Mouse (Mus musculus) liver, embryonic 16.5 days (tissue): ENCODE measurements around the gene Sh2d3c. TPM values are rescaled to one million over a fixed set of nuclear protein-coding genes. Genes with fewer than 3 reads are reported as not detected.

Experiments used
- ATAC-seq: fragments of 200-750 bp; cut with Nextera tagmentation; 2 replicates; pipeline ENCODE4 v1.8.0; 2017; ENCODE audit warnings: low read depth, mild to moderate bottlenecking, moderate number of reproducible peaks, moderate library complexity
- H3K27ac ChIP-seq: fragments of 300-500 bp; sonication (generic); 2 replicates; pipeline ENCODE4 v1.5.1; 2014; ENCODE audit warnings: mild to moderate bottlenecking, low read length
- H3K27me3 ChIP-seq: fragments of 300-500 bp; sonication (generic); 2 replicates; pipeline ENCODE4 v1.6.1; 2014; ENCODE audit warnings: low read depth, low read length, mixed read lengths; ENCODE audit not compliant: control insufficient read depth, insufficient read depth
- H3K36me3 ChIP-seq: fragments of 300-500 bp; sonication (generic); 2 replicates; pipeline ENCODE4 v1.6.1; 2014; ENCODE audit warnings: mild to moderate bottlenecking; ENCODE audit not compliant: control insufficient read depth, insufficient read depth
- H3K4me1 ChIP-seq: fragments of 300-500 bp; sonication (generic); 2 replicates; pipeline ENCODE4 v1.6.1; 2014; ENCODE audit warnings: low read depth, low read length, mixed read lengths; ENCODE audit not compliant: control insufficient read depth
- H3K4me2 ChIP-seq: fragments of 300-500 bp; sonication (generic); 2 replicates; pipeline ENCODE4 v1.6.1; 2014; ENCODE audit warnings: low read depth, low read length, mixed read lengths
- H3K4me3 ChIP-seq: fragments of 300-500 bp; sonication (generic); 2 replicates; pipeline ENCODE4 v1.5.1; 2014; ENCODE audit warnings: low read depth, mild to moderate bottlenecking, low read length
- H3K9ac ChIP-seq: fragments of 300-500 bp; sonication (generic); 2 replicates; pipeline ENCODE4 v1.6.1; 2014; ENCODE audit warnings: low read depth, low read length
- H3K9me3 ChIP-seq: fragments of 300-500 bp; sonication (generic); replicated peaks from 2 replicates; pipeline ENCODE4 v1.6.1; 2016; ENCODE audit warnings: low read length; ENCODE audit not compliant: control insufficient read depth
- WGBS: fragments of 180-500 bp; shearing (Covaris S2); extraction: QIAGEN DNeasy Blood & Tissue Kit; methylation state at CpG from one replicate; pipeline ENCODE4 v1.1.7; 2014; ENCODE audit not compliant: insufficient replicate concordance; 5-methylcytosine and 5-hydroxymethylcytosine counted together
- polyA plus RNA-seq: library from polyadenylated mRNA; unstranded; fragments of >200 nt; fragmentation: Nextera tagmentation; extraction: Ambion mirVana; gene quantifications from 2 replicates; pipeline ENCODE4 v1.2.1, GENCODE M21; 2015

Sh2d3c gene
- polyA plus RNA-seq, 1 experiment from 2014 or later: 8.6 TPM

DNA sequence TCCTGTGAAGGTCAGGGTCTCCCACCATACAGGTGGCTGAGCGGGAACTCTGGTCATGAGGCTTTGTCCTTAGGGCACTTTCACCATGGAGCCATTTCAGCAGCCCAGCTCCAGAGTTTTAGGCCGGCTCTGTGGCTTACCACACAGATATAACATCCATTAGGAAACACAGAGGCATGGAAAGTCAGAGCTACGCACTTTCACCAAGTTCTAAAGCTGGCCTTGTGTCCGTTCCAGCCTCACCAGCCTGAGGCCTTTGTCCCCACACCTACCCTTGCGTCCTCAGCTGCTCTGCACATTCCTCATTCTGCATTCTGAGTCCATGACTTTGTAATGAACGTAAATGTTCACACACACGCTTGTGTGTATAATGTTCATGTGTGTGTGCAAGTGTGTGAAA, 15.8 kb upstream of the Sh2d3c start:
- Histone ChIP-seq H3K27me3 (no peaks in the 10 kb centered on the region), H3K4me2 (no peak overlapping the region), H3K27ac (0 out of 2 replicates have a peak overlapping the region, but pooled peaks have one; percentile 68), H3K4me1 (peaks cover under 1% of the 10 kb centered on the region; the same call in 1 of the 2 replicates), H3K9me3 (no peaks in the 10 kb centered on the region), H3K36me3 (peaks cover 34% of the 10 kb centered on the region), H3K9ac (no peak overlapping the region), H3K4me3 (no peak overlapping the region)
- 83% methylated on average over 7 of the region's 7 CpGs for WGBS
- no peak for ATAC-seq

DNA sequence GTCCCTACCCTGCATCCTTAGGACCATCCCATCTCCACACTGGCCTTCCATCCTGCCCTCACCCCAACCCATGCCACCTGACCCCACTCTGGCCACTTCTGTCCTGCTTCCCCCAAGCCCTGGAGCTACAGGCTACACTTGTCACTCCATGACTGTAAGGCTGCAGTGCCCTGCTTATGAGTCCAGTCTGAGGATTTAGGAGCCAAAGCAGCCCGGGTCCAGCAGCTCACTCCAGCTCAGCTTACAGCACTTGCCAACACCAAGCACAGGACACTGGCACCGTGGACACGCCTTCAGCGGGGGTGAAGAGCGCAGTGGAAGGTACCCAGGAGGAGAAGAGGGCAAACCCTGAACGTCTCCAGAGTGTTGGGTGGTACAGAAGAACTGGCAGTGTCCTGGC, 13.9 kb upstream of the Sh2d3c start:
- WGBS: 87% methylated on average over 6 of the region's 6 CpGs
- Histone ChIP-seq H3K4me3 (no peak overlapping the region), H3K27me3 (no peaks in the 10 kb centered on the region), H3K9me3 (no peaks in the 10 kb centered on the region), H3K4me2 (no peak overlapping the region), H3K36me3 (peaks cover 35% of the 10 kb centered on the region), H3K9ac (no peak overlapping the region), H3K27ac (no peak overlapping the region), H3K4me1 (peaks cover 11% of the 10 kb centered on the region)
- ATAC-seq: no peak

DNA sequence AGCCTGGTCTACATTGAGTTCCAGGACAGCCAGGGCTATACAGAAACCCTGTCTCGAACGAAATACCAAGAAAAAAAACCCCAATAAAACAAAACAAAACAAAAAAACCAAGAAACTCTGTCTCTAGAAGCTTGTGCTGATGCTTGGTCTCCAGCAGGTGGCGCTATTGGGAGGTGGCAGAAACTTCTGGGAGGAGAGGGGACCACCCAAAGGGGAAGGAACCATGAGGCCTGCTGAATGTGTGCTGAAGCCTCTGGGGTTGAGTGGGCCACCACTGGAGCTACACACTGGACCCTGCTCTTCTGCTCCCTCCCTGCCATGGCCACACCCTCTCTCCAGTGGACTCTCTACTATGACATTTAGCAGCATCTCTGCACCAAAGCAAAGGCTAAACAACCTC, 12.2 kb upstream of the Sh2d3c start:
- Histone ChIP-seq H3K36me3 (peaks cover 35% of the 10 kb centered on the region), H3K27ac (no peak overlapping the region), H3K9me3 (no peaks in the 10 kb centered on the region), H3K4me3 (no peak overlapping the region), H3K4me1 (peaks cover 13% of the 10 kb centered on the region), H3K9ac (no peak overlapping the region), H3K27me3 (no peaks in the 10 kb centered on the region), H3K4me2 (no peak overlapping the region)
- no peak for ATAC-seq
- WGBS: 17% methylated on average over 3 of the region's 3 CpGs

DNA sequence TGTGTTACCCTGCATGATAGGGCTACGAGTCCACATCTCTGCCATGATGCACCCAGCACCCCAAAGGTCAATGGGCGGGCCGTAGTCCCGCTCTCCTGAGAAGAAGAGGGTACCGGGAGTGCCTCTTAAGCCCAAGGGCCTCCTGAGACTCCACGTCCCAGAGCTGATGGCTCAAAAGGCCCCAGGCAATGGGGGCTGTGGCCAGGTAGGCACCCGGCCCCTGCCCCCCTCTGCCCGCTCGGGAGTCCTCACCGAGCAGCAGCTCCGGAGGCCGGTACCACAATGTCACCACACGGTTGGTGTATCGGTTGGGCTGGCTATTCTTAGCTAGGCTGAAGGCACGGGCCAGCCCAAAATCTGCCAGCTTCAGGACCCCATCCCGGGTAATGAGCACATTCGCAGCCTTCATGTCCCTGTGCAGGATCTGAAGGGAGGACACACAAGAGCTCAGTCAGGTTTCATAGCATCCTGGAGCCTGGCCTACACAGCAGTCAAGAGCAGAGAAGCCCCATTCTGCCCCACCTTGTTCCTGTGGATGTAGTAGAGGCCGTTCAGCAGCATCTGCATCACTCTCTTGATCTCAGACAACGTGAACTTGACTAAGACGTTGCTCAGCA, 11.2 kb upstream of the Sh2d3c start:
- Histone ChIP-seq H3K9me3 (no peaks in the 10 kb centered on the region), H3K4me2 (no peak overlapping the region), H3K9ac (no peak overlapping the region), H3K4me3 (no peak overlapping the region), H3K36me3 (peaks cover 35% of the 10 kb centered on the region), H3K4me1 (peaks cover 23% of the 10 kb centered on the region), H3K27ac (no peak overlapping the region), H3K27me3 (no peaks in the 10 kb centered on the region)
- no peak for ATAC-seq
- 84% methylated on average over 20 of the region's 20 CpGs for WGBS

DNA sequence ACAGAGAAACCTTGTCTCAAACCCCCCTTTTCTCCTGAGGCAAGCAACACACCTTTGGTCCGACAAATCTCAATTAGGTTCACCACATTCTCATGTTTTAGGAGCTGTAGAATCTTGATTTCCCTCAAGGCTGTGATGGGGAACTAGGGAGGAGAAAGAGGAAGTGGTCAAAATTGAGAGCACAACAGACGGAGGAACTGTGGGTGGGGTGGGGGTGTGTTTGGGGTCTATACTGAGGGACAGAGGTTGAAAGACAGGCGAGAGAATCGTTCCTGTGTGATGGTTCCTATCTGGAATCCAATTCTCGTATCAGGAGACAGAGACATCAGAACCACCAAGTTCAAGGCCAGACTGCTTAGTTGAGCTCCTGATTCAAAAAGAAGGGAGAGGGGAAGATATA, 10.4 kb upstream of the Sh2d3c start:
- peaks cover 28% of the 10 kb centered on the region for H3K4me1 ChIP-seq
- H3K4me2 ChIP-seq: no peak overlapping the region
- H3K36me3 ChIP-seq: peaks cover 32% of the 10 kb centered on the region
- H3K9ac ChIP-seq: no peak overlapping the region
- H3K9me3 ChIP-seq: no peaks in the 10 kb centered on the region
- no peaks in the 10 kb centered on the region for H3K27me3 ChIP-seq
- 41% methylated on average over 5 of the region's 5 CpGs for WGBS
- no peak overlapping the region for H3K4me3 ChIP-seq
- no peak overlapping the region for H3K27ac ChIP-seq
- no peak for ATAC-seq

DNA sequence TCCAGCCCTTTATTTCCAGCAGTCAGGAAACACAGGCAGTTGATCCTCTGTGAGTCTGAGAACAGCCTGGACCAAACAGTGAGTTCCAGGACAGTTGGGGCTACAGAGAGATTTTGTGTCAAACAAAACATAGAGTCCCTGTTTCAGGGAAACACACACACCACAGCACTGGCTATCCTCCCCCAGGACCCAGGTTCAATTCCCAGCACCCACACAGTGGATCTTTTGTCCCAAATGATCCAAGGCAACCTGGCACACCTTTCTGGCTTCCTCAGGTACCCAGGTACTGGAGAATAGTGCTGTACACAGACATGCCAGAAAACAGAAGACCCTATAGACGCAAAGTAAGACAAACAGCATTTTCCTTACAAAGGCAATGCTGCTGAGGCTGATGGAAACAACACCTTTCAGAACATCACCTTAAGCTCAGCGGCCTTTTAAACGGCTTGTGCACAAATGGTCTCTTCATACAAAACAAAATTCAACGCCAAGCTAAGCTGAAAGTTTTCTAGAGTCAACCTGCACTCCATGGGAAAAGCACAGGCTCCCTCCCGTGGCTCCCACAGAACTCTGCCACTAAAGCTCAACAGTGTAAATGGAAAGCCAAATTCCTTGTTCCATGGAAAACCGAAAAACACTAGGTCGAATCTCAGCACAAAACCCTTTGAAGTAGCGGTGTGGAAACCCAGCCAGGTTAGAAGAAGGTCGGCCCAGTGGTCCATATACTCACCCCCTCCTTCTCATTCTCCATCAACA, 9.4 kb upstream of the Sh2d3c start:
- H3K4me1 ChIP-seq: peaks cover 28% of the 10 kb centered on the region
- 18% methylated on average over 9 of the region's 9 CpGs for WGBS
- H3K27ac ChIP-seq: peak overlapping the region; percentile 81; the same call in 1 of the 2 replicates
- H3K4me2 ChIP-seq: peak overlapping the region; percentile 84
- ATAC-seq: no peak
- no peaks in the 10 kb centered on the region for H3K27me3 ChIP-seq
- H3K36me3 ChIP-seq: peaks cover 25% of the 10 kb centered on the region
- no peaks in the 10 kb centered on the region for H3K9me3 ChIP-seq
- peak overlapping the region; percentile 82 for H3K9ac ChIP-seq
- H3K4me3 ChIP-seq: peak overlapping the region; percentile 84

DNA sequence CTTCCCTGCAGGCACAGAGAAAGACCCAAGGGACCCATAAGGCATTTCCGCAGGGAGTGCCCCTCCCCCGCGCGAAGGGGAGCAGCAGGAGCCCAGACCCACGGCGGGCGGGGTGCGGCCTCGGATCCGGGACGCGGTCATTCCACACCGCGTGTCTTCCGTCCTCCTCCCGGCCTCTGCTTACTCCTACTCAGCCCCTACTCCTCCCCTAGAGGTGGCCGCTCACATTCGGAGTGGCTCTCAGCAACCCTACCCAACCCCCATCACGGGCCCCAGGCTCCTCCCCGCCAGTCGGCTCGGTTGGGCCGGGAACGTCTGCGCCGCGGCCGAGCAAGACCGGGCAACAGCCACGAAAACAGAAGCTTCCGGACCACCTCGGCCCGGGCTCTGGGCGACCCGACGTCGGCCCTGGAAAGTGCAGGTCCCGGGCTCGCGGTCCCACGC, 8.7 kb upstream of the Sh2d3c start:
- no peaks in the 10 kb centered on the region for H3K9me3 ChIP-seq
- peaks cover 19% of the 10 kb centered on the region for H3K36me3 ChIP-seq
- H3K27ac ChIP-seq: peak overlapping the region; percentile 81
- peak overlapping the region; percentile 84 for H3K4me2 ChIP-seq
- H3K4me3 ChIP-seq: peak overlapping the region; percentile 84
- ATAC-seq: peak; percentile 64
- peak overlapping the region; percentile 82 for H3K9ac ChIP-seq
- under 1% methylated on average over 41 of the region's 41 CpGs for WGBS
- peaks cover 28% of the 10 kb centered on the region for H3K4me1 ChIP-seq
- H3K27me3 ChIP-seq: no peaks in the 10 kb centered on the region

DNA sequence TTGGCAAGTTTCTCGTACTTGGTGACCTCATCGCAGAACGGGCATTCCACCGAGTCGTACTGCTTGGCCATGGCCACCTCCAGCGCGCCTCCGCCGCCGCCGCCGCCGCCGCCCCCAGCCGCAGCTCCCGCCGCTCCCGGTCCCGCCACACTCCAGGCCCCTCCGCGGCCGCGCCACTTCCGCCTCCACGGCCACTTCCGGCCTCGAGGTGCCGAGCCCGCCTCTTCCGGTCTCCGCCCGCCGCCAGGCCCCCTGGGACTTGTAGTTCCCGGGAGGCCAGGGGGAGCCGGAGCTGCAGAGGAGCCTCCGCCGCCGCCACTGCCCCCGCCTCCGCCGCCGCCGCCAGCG, 8.3 kb upstream of the Sh2d3c start:
- peak overlapping the region; percentile 84 for H3K4me3 ChIP-seq
- peaks cover 18% of the 10 kb centered on the region for H3K36me3 ChIP-seq
- no peaks in the 10 kb centered on the region for H3K27me3 ChIP-seq
- peaks cover 28% of the 10 kb centered on the region for H3K4me1 ChIP-seq
- H3K27ac ChIP-seq: peak overlapping the region; percentile 89
- H3K4me2 ChIP-seq: peak overlapping the region; percentile 89
- WGBS: 1% methylated on average over 26 of the region's 44 CpGs
- H3K9me3 ChIP-seq: no peaks in the 10 kb centered on the region
- peak overlapping the region; percentile 82 for H3K9ac ChIP-seq
- ATAC-seq: peak; percentile 86
